Mouse (Mus musculus): Measurements from ENCODE around the gene Nrtn.

The Nrtn gene

GRCm38 (mm10) chr17:56722441-56722840 lies 34.9 kb downstream of the Nrtn start:
- 88% methylated on average over 5 of the region's 5 CpGs for whole genome bisulfite sequencing

DNA sequence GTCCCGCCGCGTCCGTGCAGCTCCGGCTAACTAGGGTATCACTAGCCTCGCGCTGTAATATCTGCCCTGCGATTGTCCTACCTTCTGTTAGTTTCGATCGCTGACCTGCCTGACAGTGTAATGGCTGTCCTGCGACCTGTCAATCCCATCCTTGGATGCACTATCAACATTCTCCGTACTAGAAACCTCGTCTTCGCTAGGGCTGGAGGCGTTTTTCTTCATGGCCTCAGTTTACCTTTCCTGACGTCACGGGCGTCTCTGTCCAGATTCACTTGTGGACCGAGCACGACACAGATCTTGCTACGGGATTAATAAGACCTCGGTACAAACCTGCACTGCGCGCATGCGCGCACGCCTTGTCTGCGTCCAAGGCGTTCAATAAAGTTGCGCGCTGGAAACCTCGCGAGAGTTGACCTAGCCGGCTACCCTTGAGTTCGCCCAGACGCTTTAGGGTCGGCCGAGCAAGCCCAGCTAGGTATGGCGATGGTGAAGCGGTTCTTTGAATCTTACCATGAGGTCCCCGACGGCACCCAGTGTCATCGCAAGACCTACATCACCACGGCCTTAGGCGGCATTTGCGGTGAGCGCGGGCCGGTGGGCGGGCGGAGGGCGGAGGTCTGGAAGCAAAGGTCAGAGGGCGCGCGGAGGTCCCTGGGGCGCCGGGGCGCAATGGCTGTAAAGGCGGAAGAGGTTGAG lies 39.8 kb downstream of the Nrtn start, which contains the start of the genes Ndufa11 and Vmac:
Gene Ndufa11, plus strand, starts transcription at position 405 of the 696 bp plus-strand sequence.
Gene Vmac, minus strand, starts transcription at position 660 of the 696 bp plus-strand sequence.
- under 1% methylated on average over 59 of the region's 59 CpGs for WGBS

GRCm38 (mm10) chr17:56716655-56717362 lies 40.5 kb downstream of the Nrtn start:
- under 1% methylated on average over 55 of the region's 55 CpGs for WGBS

DNA sequence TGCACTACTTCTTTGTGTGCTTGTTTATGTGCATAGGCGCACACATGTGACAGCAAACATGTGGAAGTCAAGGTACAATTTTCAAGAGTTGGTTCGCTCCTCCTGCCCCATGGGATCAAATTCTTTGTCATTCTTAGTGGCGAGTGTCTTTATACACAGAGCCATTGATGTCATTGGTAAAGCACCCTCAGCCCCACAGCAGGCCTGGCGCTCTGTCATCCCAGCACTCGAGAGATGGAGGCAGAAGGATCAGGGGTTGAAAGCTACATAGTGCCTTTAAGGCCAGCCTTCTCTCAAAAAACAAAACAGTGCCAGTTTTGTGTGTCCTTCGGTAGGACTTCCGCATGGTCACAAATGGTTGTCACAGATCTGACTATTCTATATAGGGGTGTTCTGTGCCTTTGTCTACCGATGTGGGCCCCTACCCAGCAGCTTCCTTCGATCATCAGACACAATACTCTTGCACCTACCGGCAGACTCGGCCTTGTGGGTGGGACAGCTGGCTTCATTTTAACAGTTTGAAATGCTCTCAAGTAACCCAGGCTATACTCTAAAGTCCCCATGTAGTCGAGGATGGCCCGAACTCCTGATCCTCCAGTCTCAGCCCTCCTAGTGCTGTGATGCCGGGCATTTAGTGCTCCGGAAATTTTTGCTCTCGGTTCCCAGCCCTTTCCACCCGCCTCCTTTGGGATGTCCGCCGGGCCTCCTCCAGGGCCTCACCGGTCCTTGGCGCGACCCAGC lies 41.2 kb downstream of the Nrtn start:
- WGBS, result 18% methylated on average over 22 of the region's 22 CpGs

GRCm38 (mm10) chr17:56715360-56715759 lies 42.0 kb downstream of the Nrtn start:
- WGBS, result 71% methylated on average over 11 of the region's 11 CpGs

- 85% methylated on average over 3 of the region's 3 CpGs for WGBS
These were observed 47.6 kb downstream of the Nrtn start for GRCm38 (mm10) chr17:56709708-56710107.

DNA sequence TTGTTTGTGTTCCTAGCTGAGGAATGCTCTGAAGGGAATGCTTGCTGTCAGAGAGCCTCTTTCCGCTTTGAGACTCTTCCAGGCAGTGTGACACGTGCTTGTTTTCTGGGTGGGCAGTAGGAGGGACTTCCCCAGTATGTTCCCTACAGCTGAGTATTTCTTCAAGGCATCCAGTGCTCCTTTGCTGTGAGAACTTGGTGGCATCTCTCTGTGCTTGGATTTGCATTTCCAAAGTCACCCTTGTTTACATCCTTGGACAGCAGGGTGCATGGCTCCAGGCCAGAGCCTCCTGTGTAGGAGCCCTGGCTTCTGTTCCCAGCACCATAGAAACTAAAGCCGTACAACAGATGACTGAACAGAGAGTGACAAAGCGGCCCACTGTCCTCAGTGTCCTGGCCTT lies 48.6 kb downstream of the Nrtn start:
- WGBS, result 51% methylated on average over 4 of the region's 4 CpGs

GRCm38 (mm10) chr17:56706515-56706914 lies 50.8 kb downstream of the Nrtn start:
- WGBS, result 100% methylated on average over 1 of the region's 1 CpGs

GRCm38 (mm10) chr17:56703038-56703437 lies 54.3 kb downstream of the Nrtn start:
- 83% methylated on average over 4 of the region's 4 CpGs for WGBS

All from cerebral cortex, adult 2 months (tissue).